ENCODE assay signal across 8 mouse cellular contexts in the genomic region with DNA sequence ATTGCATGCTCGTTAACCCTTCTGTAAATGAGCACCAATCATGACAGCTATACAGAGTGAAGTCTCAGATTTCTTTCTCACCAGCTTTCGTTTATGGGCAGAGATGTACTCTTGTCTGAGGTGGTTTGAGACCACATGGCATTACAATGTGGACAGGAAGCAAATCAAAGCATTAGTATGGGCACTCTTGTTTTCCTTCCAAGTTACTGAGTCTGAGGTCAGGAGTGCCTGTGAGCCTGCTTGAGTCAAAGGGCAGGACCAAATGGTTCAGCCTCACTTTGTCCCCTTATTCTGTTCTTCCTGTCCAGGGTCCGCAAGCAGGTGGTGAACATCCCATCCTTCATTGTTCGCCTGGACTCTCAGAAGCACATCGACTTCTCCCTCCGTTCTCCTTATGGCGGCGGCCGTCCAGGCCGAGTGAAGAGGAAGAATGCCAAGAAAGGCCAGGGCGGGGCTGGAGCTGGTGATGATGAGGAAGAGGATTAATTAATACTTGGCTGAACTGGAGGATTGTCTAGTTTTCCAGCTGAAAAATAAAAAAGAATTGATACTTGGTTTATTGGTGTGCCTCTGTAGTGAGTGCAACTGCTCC. TPM values are rescaled to one million over a fixed set of nuclear protein-coding genes. Genes with fewer than 3 reads are reported as not detected.
DNase-seq lines count a peak whose midpoint lies in the region; ATAC-seq and TF ChIP-seq lines count a peak whose summit lies in the region.

No protein-coding gene starts in this region.

- DNase-seq in lung, adult 2 months, result peak; percentile 7
- no peak for DNase-seq in lung, postnatal 25 days (ENCODE audit: low spot score)
- DNase-seq in forebrain, embryonic 14.5 days (ENCODE audit: low spot score), result no peak
- no peak for DNase-seq in B cell, adult 2 months
- DNase-seq in cerebellum, postnatal 14 days, result no peak
- no peak for DNase-seq in spleen, adult 12 weeks (ENCODE audit: low spot score)

- WGBS in lung, adult 2 months, result 40% methylated on average over 11 of the region's 11 CpGs
- WGBS in forebrain, embryonic 14.5 days, result 36% methylated on average over 11 of the region's 11 CpGs
- WGBS in limb, embryonic 15.5 days, result 64% methylated on average over 11 of the region's 11 CpGs
- WGBS in small intestine, adult 2 months, result 18% methylated on average over 11 of the region's 11 CpGs

- no peaks in the 10 kb centered on the region for H3K27me3 ChIP-seq in forebrain, embryonic 14.5 days (replicated peaks; ENCODE audit: control insufficient read depth, insufficient read depth, low read length)
- H3K27me3 ChIP-seq in limb, embryonic 15.5 days, result no peaks in the 10 kb centered on the region
- H3K27me3 ChIP-seq in small intestine, adult 2 months (ENCODE audit: control insufficient read depth, insufficient read depth, low read length), result no peaks in the 10 kb centered on the region

- no peak for TF ChIP-seq POLR2A in lung, adult 2 months (IDR thresholded peaks at IDR 0.05; ENCODE audit: borderline replicate concordance, extremely low read depth, low read depth, low read length)
- no peak for TF ChIP-seq POLR2A in small intestine, adult 2 months (IDR thresholded peaks at IDR 0.05; ENCODE audit: low read depth, low read length)

- H3K4me1 ChIP-seq in lung, adult 2 months (ENCODE audit: control insufficient read depth, insufficient read depth, low read length), result peaks cover 16% of the 10 kb centered on the region
- H3K4me1 ChIP-seq in forebrain, embryonic 14.5 days (ENCODE audit: control insufficient read depth, insufficient read depth, low read length), result peaks cover 11% of the 10 kb centered on the region
- H3K4me1 ChIP-seq in limb, embryonic 15.5 days, result peaks cover 13% of the 10 kb centered on the region
- peaks cover 7% of the 10 kb centered on the region; the same call in 1 of the 2 replicates for H3K4me1 ChIP-seq in small intestine, adult 2 months (ENCODE audit: control insufficient read depth, insufficient read depth, insufficient read length, low read length)

- no peak overlapping the region for H3K4me3 ChIP-seq in lung, adult 2 months (replicated peaks; ENCODE audit: extremely low read depth, low read depth, low read length)
- H3K4me3 ChIP-seq in forebrain, embryonic 14.5 days (ENCODE audit: low read depth, low read length), result peak overlapping the region; percentile 87
- peak overlapping the region; percentile 65 for H3K4me3 ChIP-seq in limb, embryonic 15.5 days
- H3K4me3 ChIP-seq in small intestine, adult 2 months (ENCODE audit: low read depth, low read length), result peak overlapping the region; percentile 17; the same call in 1 of the 2 replicates

- ATAC-seq in forebrain, embryonic 14.5 days, result no peak
- no peak for ATAC-seq in limb, embryonic 15.5 days (ENCODE audit: insufficient number of reproducible peaks, low FRiP score, low TSS enrichment, low read depth)

- peaks cover 34% of the 10 kb centered on the region for H3K36me3 ChIP-seq in forebrain, embryonic 14.5 days (ENCODE audit: control insufficient read depth, insufficient read depth, low read length)
- peaks cover 18% of the 10 kb centered on the region for H3K36me3 ChIP-seq in limb, embryonic 15.5 days
- H3K36me3 ChIP-seq in small intestine, adult 2 months (ENCODE audit: control insufficient read depth, insufficient read depth, low read length), result peaks cover 26% of the 10 kb centered on the region

- peak overlapping the region; percentile 89 for H3K9ac ChIP-seq in forebrain, embryonic 14.5 days (ENCODE audit: low read length)
- H3K9ac ChIP-seq in limb, embryonic 15.5 days, result 0 out of 2 replicates have a peak overlapping the region, but pooled peaks have one; percentile 23

- no peak for TF ChIP-seq CTCF in lung, adult 2 months (IDR thresholded peaks at IDR 0.05; ENCODE audit: insufficient read depth, low read length)
- no peak for TF ChIP-seq CTCF in small intestine, adult 2 months (IDR thresholded peaks at IDR 0.05; ENCODE audit: extremely low read depth, insufficient read length, insufficient replicate concordance, low read depth, low read length)

- no peak overlapping the region for H3K27ac ChIP-seq in forebrain, embryonic 14.5 days (ENCODE audit: low read depth, low read length)
- H3K27ac ChIP-seq in limb, embryonic 15.5 days, result 0 out of 2 replicates have a peak overlapping the region, but pooled peaks have one; percentile 43
- H3K27ac ChIP-seq in small intestine, adult 2 months (ENCODE audit: insufficient read depth, low read depth, low read length), result 0 out of 2 replicates have a peak overlapping the region, but pooled peaks have one; percentile 0

- H3K9me3 ChIP-seq in forebrain, embryonic 14.5 days (replicated peaks; ENCODE audit: control insufficient read depth, low read length), result no peaks in the 10 kb centered on the region
- H3K9me3 ChIP-seq in limb, embryonic 15.5 days, result no peaks in the 10 kb centered on the region

- peak overlapping the region; percentile 97 for H3K4me2 ChIP-seq in forebrain, embryonic 14.5 days (ENCODE audit: low read length)
- H3K4me2 ChIP-seq in limb, embryonic 15.5 days, result peak overlapping the region; percentile 46

RNA-seq across cellular contexts. Expression of a gene that starts 2.6 kb away (rescaled TPM):
- 1,077 and 1,126 TPM in 2 replicates for polyA plus RNA-seq in lung, adult 2 months (2012; rRNA removed)
- 1,006 and 1,170 TPM in 2 replicates for polyA plus RNA-seq in forebrain, embryonic 14.5 days (2014; fragmentation: Nextera tagmentation; extraction: Ambion mirVana)
- polyA plus RNA-seq in limb, embryonic 15.5 days (2015; fragmentation: Nextera tagmentation; extraction: Ambion mirVana), result 1,336 and 1,506 TPM in 2 replicates
- 1,258 and 1,397 TPM in 2 replicates for polyA plus RNA-seq in small intestine, adult 2 months (2012; rRNA removed)

RNA-seq across cellular contexts. Expression of a gene that starts 13.1 kb away (rescaled TPM):
- polyA plus RNA-seq in lung, adult 2 months (2012; rRNA removed), result 59.9 and 60.1 TPM in 2 replicates
- 35.1 and 49.3 TPM in 2 replicates for polyA plus RNA-seq in forebrain, embryonic 14.5 days (2014; fragmentation: Nextera tagmentation; extraction: Ambion mirVana)
- polyA plus RNA-seq in limb, embryonic 15.5 days (2015; fragmentation: Nextera tagmentation; extraction: Ambion mirVana), result 59.7 and 63.6 TPM in 2 replicates
- polyA plus RNA-seq in small intestine, adult 2 months (2012; rRNA removed), result 33.0 and 59.6 TPM in 2 replicates

RNA-seq across cellular contexts. Expression of a gene that starts 13.8 kb away (rescaled TPM):
- polyA plus RNA-seq in lung, adult 2 months (2012; rRNA removed), result 15.3 and 27.7 TPM in 2 replicates
- 0.10 and 0.19 TPM in 2 replicates for polyA plus RNA-seq in forebrain, embryonic 14.5 days (2014; fragmentation: Nextera tagmentation; extraction: Ambion mirVana)
- polyA plus RNA-seq in limb, embryonic 15.5 days (2015; fragmentation: Nextera tagmentation; extraction: Ambion mirVana), result 0.96 and 2.4 TPM in 2 replicates
- 4.7 and 5.2 TPM in 2 replicates for polyA plus RNA-seq in small intestine, adult 2 months (2012; rRNA removed)

RNA-seq across cellular contexts. Expression of a gene that starts 13.8 kb away (rescaled TPM):
- 100.0 and 102 TPM in 2 replicates for polyA plus RNA-seq in lung, adult 2 months (2012; rRNA removed)
- 233 TPM in 2 replicates for polyA plus RNA-seq in forebrain, embryonic 14.5 days (2014; fragmentation: Nextera tagmentation; extraction: Ambion mirVana)
- 251 and 270 TPM in 2 replicates for polyA plus RNA-seq in limb, embryonic 15.5 days (2015; fragmentation: Nextera tagmentation; extraction: Ambion mirVana)
- 50.3 and 92.2 TPM in 2 replicates for polyA plus RNA-seq in small intestine, adult 2 months (2012; rRNA removed)

RNA-seq across cellular contexts. Expression of a gene that starts 29.1 kb away (rescaled TPM):
- polyA plus RNA-seq in lung, adult 2 months (2012; rRNA removed), result 79.8 and 83.7 TPM in 2 replicates
- 1.8 and 2.1 TPM in 2 replicates for polyA plus RNA-seq in forebrain, embryonic 14.5 days (2014; fragmentation: Nextera tagmentation; extraction: Ambion mirVana)
- polyA plus RNA-seq in limb, embryonic 15.5 days (2015; fragmentation: Nextera tagmentation; extraction: Ambion mirVana), result 5.0 and 7.0 TPM in 2 replicates
- polyA plus RNA-seq in small intestine, adult 2 months (2012; rRNA removed), result 119 and 229 TPM in 2 replicates
